Mouse (Mus musculus) brain, embryonic 14.5 days (tissue): Measurements from ENCODE around the gene Kalrn. TPM values are rescaled to one million over a fixed set of nuclear protein-coding genes. Genes with fewer than 3 reads are reported as not detected.
A peak's percentile ranks its signal among the peaks of the same experiment; 100 is the strongest.

Experiments used
- DNase-seq: peaks from one replicate; pipeline ENCODE4 v3.0.0-alpha.2; 2011; ENCODE audit warnings: low read depth
- CTCF ChIP-seq: fragments of 200-500 bp; IDR thresholded peaks from 2 replicates; pipeline ENCODE4 v1.5.1; 2012; ENCODE audit warnings: inconsistent platforms, mild to moderate bottlenecking, moderate library complexity, borderline replicate concordance; ENCODE audit not compliant: insufficient read depth, insufficient read length; ENCODE audit errors: extremely low read depth
- POLR2A ChIP-seq: fragments of 200-500 bp; IDR thresholded peaks from 2 replicates; pipeline ENCODE4 v1.6.1; 2012; ENCODE audit warnings: mild to moderate bottlenecking, inconsistent platforms, borderline replicate concordance; ENCODE audit not compliant: poor library complexity, insufficient read depth, insufficient read length, severe bottlenecking; ENCODE audit errors: extremely low read depth
- polyA plus RNA-seq: library from polyadenylated mRNA; depleted of rRNA; stranded (reverse); fragments of >200 nt; gene quantifications from 2 replicates; pipeline ENCODE4 v1.2.3, GENCODE M21; 2012

Kalrn gene
- polyA plus RNA-seq, 1 experiment: 52.2 TPM

DNA sequence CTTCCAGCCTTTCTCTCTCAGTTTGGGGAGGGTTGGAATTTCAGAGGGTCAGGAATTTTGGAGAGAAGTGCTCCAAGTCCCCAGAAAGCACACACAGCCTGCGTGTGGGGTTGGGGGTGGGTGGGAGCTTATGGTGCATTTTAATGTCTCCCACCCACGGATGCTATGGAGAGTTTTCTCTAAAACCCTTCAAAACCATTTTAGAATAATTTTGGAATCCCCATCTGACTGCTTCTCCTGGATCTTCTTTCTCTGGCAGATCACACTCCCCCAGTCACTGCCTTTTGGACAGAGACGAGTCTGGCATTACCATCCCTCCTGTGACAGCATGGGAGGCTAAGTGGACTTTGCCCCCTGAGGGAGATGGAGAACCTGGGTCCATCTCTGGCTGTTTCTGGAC lies 438.7 kb downstream of the Kalrn start:
- TF ChIP-seq POLR2A: no peak
- no peak for TF ChIP-seq CTCF

DNA sequence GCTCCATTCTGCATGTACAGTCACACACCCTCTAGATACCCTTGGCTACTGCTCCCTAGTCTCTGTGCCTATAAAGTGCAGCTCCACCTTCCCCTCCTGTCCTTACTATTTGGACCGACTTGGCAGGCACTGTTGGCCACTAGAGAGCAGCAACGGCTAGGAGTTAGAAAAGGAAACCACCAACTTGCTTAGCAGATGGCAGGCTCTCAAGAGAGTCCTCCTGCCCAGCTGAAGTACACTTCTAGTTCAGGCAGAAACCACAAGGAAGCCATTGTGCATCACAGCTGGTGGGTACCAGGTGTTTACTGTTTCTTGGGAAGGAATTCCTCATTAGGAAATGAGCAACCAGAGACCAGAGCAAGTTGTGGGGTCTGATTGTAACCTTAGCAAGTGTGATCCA lies 447.7 kb downstream of the Kalrn start:
- TF ChIP-seq CTCF: peak; percentile 62; the same call in 1 of the 2 replicates
- TF ChIP-seq POLR2A: no peak

More for the DNA sequence above, 438.7 kb downstream of the Kalrn start:
- DNase-seq: no peak

DNA sequence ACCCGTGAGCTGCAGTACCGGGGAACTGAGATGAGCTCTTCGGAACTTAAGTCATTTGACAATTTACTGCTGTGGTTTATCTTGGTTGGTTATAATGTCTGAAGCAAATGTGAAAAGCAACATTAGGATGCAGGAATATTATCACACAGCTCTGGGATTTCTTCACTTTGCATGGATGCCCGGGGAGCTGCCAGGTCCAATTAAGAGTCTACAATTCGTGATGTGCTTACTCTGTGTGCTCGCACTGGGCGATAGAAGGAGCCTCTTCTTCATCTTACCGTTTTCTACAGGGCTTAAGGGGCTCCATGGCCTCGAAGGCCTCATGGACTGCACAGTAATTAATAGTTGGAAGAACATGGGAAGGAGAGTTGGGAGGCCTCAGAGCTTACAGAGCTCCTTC lies 450.8 kb downstream of the Kalrn start:
- TF ChIP-seq POLR2A (no peak), CTCF (no peak)
- DNase-seq: peak; percentile 35

More for the DNA sequence above, 447.7 kb downstream of the Kalrn start:
- DNase-seq: peak; percentile 87

DNA sequence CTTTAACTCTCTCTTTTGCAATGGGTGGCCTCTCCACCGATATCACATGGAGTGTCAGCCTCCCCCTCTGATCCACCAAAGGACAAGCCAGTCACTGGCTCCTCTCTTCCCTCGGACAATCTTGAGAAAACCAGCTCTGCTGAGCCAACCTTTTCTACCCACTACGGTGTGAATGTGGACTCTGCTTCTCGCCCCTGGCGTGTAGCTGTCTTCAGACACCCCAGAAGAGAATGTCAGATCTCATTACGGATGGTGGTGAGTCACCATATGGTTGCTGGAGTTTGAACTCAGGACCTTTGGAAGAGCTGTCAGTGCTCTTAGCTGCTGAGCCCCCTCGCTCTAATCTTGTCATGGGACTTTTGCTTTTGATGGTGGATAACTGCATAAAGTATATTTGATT lies 452.0 kb downstream of the Kalrn start:
- no peak for TF ChIP-seq POLR2A
- no peak for TF ChIP-seq CTCF

DNA sequence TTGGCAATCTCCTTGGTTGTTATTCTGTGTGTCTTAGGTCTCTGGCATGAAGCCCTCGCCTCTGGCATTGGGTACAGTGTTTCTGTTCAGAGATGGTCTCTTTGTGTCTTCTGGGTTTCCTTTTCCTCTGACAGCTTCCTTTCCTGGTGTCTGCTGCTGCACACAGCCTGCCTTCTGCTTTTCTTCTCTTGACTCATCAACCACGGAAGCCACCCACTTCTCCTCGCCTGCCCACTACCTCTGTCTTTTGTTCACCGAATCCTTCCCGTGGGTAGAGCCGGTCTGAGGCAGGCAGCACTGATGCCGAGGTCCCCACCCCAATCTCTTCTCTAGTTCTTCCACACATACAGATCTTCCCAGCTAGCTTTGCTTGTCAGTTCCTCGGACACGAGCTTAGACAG lies 452.5 kb downstream of the Kalrn start:
- DNase-seq: no peak
- no peak for TF ChIP-seq POLR2A
- TF ChIP-seq CTCF: no peak

More for the DNA sequence above, 452.0 kb downstream of the Kalrn start:
- no peak for DNase-seq

DNA sequence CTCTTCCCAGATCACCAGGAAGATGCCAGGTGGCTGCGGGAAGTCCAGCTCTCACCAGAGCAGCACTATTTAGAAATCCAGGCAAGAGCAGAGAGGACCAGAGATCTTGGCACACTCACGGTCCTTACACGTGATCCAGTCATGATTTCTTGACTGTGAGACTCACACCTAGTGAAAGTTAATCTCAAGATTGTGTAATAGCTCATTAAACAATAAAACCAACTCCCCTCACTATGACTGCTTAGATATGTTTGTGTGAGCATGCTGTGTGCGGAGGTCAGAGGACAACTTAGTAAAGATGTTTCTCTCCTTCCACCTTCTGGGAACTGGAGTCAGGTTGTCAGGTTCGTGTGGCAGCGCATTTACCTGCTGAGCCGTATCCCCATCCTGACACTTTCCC lies 453.5 kb downstream of the Kalrn start:
- TF ChIP-seq POLR2A: no peak
- no peak for TF ChIP-seq CTCF
- no peak for DNase-seq

DNA sequence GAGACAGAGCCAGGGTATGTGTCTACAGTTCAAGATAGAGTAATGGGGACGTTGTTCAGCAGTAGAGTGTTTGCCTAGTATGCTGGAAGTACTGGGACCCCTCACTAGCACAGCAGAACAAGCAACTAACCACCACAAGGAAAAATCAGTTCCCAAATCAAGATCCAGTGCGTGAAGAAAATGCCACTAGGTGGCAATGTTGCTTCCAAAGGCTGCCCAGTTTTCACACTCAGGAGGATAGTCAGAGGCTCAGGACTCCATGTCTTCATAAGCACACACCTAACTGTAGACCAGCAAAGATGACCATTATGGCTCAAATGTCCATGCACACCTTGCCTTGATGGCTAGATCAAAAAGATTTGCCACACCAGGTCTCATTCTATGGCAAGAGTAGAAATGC lies 454.0 kb downstream of the Kalrn start:
- peak; percentile 70; the same call in 1 of the 2 replicates for TF ChIP-seq CTCF
- TF ChIP-seq POLR2A: no peak
- DNase-seq: peak; percentile 59

DNA sequence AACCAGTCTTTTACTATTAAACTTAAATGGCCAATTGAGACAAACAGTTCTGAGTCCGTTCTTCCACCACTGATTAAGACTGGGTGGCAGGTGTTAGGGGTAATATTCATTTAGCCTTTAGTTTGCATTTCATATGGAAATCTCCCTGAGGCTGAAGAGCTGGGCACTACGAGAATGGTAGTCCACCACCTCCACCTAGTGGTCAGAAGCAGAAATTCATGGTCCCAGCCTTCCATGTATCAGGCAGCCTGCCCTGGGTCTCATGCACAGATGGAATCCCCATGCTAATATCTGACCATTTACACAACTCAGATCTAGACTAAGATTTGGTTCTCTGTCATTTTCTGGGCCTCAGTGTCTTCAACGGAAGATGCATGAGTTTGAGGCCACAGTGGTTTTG lies 458.7 kb downstream of the Kalrn start:
- TF ChIP-seq POLR2A (no peak), CTCF (peak; percentile 91)
- peak; percentile 88 for DNase-seq

DNA sequence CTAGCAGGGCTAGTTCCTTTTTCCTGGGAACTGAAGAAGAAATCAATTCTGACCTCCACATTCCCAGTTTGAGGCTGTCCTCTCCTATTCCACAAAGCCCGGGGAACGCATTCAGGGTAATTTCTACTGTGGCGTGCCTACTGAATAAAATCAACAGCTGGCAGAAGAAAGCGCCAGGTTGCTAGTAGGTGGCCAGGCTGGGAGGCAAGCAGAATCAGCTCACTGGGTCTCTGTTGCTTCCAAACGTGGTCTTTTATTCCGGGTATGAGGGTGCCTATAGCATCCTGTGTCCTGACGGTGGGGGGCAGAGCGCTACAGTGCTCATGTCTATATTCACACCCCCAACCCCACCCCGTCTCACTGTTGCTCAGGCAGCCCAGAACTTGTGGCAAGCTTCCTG lies 460.2 kb downstream of the Kalrn start:
- TF ChIP-seq CTCF (no peak), POLR2A (no peak)
- DNase-seq: no peak

DNA sequence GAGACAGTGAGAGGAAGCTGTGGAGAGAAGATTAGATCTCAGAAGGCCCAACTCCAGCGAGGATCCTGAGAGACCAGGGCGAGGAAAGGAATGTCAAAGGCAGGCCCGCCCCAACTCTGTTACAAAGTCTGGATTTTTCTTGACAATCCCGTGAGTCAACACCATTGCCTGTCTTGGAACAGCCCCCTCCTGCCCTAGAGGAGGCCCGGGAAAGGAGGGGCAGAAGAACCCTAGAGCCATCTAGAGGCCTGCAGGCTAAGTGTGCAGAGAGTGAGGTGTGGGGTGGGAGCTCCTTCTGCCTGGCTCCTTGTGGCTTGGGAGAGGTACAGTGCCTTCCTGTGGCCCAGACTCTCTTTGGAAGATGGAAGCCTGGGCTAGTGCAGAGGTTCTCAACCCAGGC lies 460.8 kb downstream of the Kalrn start:
- DNase-seq: no peak
- TF ChIP-seq CTCF (peak; percentile 35; the same call in 1 of the 2 replicates), POLR2A (no peak)

DNA sequence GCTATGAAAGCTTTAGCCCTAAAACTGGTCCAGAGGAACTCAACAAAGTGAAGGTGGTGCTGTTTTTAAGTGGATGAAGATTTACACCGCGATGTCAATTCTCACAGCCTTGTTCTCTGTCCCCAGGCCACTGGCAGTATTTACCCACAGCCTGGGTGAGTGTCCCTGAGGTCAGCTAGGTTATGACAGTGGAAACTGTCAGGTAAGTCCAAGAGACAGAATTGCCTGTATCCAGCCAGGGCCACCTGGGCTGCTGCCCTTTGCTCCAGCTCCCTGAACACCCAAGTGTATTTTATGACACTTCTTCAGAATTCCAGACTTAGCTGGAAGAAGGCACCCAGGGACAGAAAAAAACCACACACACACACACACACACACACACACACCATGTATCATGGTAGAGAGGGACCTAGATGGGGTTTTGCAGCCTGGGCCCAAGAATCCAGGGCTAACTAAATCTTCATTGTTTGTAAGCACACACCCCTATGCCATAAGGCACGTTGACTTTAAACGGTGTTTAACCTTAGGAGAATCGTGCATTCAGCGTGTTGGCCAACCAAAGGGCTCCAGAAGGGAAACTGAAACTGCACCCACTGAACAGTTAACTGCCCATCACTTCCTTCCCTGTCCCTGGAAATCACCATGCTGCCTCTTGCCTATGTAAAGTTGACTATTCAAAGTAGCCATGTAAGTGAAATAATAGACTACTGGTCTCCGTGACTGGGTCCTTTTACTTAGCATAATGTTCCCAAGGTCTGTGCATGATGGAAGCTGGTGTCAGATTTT lies 462.3 kb downstream of the Kalrn start:
- DNase-seq: no peak
- no peak for TF ChIP-seq POLR2A
- no peak for TF ChIP-seq CTCF

DNA sequence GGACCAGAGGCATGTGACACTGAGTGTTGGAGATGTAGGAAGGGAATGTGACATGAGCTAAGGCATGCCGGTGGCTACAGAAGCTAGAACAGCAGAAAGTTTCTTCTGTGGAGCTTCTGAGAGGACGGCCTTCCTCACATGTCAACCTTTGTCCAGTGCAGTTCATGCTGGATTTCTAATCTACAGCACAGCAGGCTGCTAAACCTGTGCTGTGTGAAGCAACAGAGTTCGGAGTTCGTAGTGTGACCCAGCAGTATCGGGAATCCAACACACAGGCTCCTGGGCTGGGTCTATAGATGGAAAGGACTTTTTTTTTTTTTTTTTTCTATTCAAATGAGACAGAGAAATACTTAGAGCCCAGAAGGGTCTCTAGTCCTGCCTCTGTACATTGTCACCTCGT lies 468.9 kb downstream of the Kalrn start:
- TF ChIP-seq POLR2A: no peak
- no peak for DNase-seq

DNA sequence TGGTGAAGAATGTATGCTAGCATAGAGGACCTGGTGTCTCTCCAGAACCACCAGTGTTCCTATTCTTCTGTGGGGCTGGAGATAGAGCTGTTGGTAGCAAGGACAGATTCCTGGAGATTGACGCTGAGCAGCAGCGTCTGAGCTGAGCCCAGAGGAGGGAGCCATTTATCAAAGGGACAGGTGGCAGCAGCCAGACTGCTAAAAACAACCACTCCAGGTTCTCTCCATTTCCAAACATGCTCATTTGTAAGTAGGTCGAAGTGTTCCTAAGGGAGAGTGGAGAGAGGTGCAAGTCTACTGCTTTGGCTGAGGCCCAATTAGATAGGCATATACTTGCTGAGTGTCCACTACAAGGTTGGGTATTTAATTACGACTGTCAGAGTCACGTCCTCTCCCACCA lies 470.6 kb downstream of the Kalrn start:
- no peak for DNase-seq
- no peak for TF ChIP-seq CTCF
- no peak for TF ChIP-seq POLR2A
